Mouse (Mus musculus): ENCODE measurements around the gene Lbx2. TPM values are rescaled to one million over a fixed set of nuclear protein-coding genes. Genes with fewer than 3 reads are reported as not detected.
A peak's percentile ranks its signal among the peaks of the same experiment; 100 is the strongest.

Lbx2 gene
- polyA plus RNA-seq, 1 experiment from 2014 or later = 0.73 TPM

GRCm38 (mm10) chr6:83117165-83117438, 30.9 kb downstream of the Lbx2 start:
- 85% methylated on average over 4 of the region's 4 CpGs for WGBS
- no peak overlapping the region for H3K4me2 ChIP-seq (ENCODE audit: low read depth, low read length)
- no peak for DNase-seq (ENCODE audit: low spot score)
- ATAC-seq (replicated peaks; ENCODE audit: insufficient number of reproducible peaks, low FRiP score, low TSS enrichment, low read depth) = no peak
- H3K36me3 ChIP-seq (replicated peaks; ENCODE audit: control insufficient read depth, insufficient read depth, low read depth, low read length) = no peaks in the 10 kb centered on the region; the same call in 1 of the 2 replicates
- no peak overlapping the region for H3K27ac ChIP-seq (replicated peaks; ENCODE audit: low read depth, low read length)
- no peaks in the 10 kb centered on the region for H3K9me3 ChIP-seq (replicated peaks; ENCODE audit: control insufficient read depth, low read length)
- H3K4me3 ChIP-seq (ENCODE audit: low read depth, low read length) = no peak overlapping the region
- H3K9ac ChIP-seq (replicated peaks; ENCODE audit: low read length) = no peak overlapping the region
- no peaks in the 10 kb centered on the region for H3K27me3 ChIP-seq (ENCODE audit: control insufficient read depth, insufficient read depth, low read length)
- peaks cover 5% of the 10 kb centered on the region for H3K4me1 ChIP-seq (ENCODE audit: control insufficient read depth, insufficient read depth, low read length)

GRCm38 (mm10) chr6:83117616-83118015, 31.4 kb downstream of the Lbx2 start:
- no peaks in the 10 kb centered on the region for H3K27me3 ChIP-seq (ENCODE audit: control insufficient read depth, insufficient read depth, low read length)
- H3K27ac ChIP-seq (replicated peaks; ENCODE audit: low read depth, low read length) = no peak overlapping the region
- WGBS = 88% methylated on average over 13 of the region's 13 CpGs
- no peak overlapping the region for H3K4me3 ChIP-seq (ENCODE audit: low read depth, low read length)
- no peak for DNase-seq (ENCODE audit: low spot score)
- no peaks in the 10 kb centered on the region; the same call in 1 of the 2 replicates for H3K36me3 ChIP-seq (replicated peaks; ENCODE audit: control insufficient read depth, insufficient read depth, low read depth, low read length)
- H3K4me2 ChIP-seq (ENCODE audit: low read depth, low read length) = no peak overlapping the region
- no peaks in the 10 kb centered on the region for H3K9me3 ChIP-seq (replicated peaks; ENCODE audit: control insufficient read depth, low read length)
- peaks cover 5% of the 10 kb centered on the region for H3K4me1 ChIP-seq (ENCODE audit: control insufficient read depth, insufficient read depth, low read length)
- no peak for ATAC-seq (replicated peaks; ENCODE audit: insufficient number of reproducible peaks, low FRiP score, low TSS enrichment, low read depth)
- H3K9ac ChIP-seq (replicated peaks; ENCODE audit: low read length) = no peak overlapping the region

- H3K36me3 ChIP-seq (replicated peaks; ENCODE audit: control insufficient read depth, insufficient read depth, low read depth, low read length) = no peaks in the 10 kb centered on the region; the same call in 1 of the 2 replicates
- no peak overlapping the region for H3K9ac ChIP-seq (replicated peaks; ENCODE audit: low read length)
- 84% methylated on average over 11 of the region's 11 CpGs for WGBS
- peaks cover 8% of the 10 kb centered on the region for H3K4me1 ChIP-seq (ENCODE audit: control insufficient read depth, insufficient read depth, low read length)
- no peaks in the 10 kb centered on the region for H3K9me3 ChIP-seq (replicated peaks; ENCODE audit: control insufficient read depth, low read length)
- H3K27me3 ChIP-seq (ENCODE audit: control insufficient read depth, insufficient read depth, low read length) = no peaks in the 10 kb centered on the region
- DNase-seq (ENCODE audit: low spot score) (no peak), ATAC-seq (replicated peaks; ENCODE audit: insufficient number of reproducible peaks, low FRiP score, low TSS enrichment, low read depth) (no peak)
- no peak overlapping the region for H3K4me2 ChIP-seq (ENCODE audit: low read depth, low read length)
- H3K4me3 ChIP-seq (ENCODE audit: low read depth, low read length) = no peak overlapping the region
- H3K27ac ChIP-seq (replicated peaks; ENCODE audit: low read depth, low read length) = no peak overlapping the region
Measured at GRCm38 (mm10) chr6:83118369-83118768, 32.2 kb downstream of the Lbx2 start.

GRCm38 (mm10) chr6:83118825-83119733, 32.9 kb downstream of the Lbx2 start:
- Histone ChIP-seq H3K27ac (replicated peaks; ENCODE audit: low read depth, low read length) (no peak overlapping the region), H3K4me1 (ENCODE audit: control insufficient read depth, insufficient read depth, low read length) (peaks cover 8% of the 10 kb centered on the region), H3K4me3 (ENCODE audit: low read depth, low read length) (no peak overlapping the region; the same call in 1 of the 2 replicates), H3K9me3 (replicated peaks; ENCODE audit: control insufficient read depth, low read length) (no peaks in the 10 kb centered on the region), H3K9ac (replicated peaks; ENCODE audit: low read length) (no peak overlapping the region), H3K27me3 (ENCODE audit: control insufficient read depth, insufficient read depth, low read length) (no peaks in the 10 kb centered on the region), H3K36me3 (replicated peaks; ENCODE audit: control insufficient read depth, insufficient read depth, low read depth, low read length) (no peaks in the 10 kb centered on the region; the same call in 1 of the 2 replicates), H3K4me2 (ENCODE audit: low read depth, low read length) (peak overlapping the region; percentile 55)
- no peak for DNase-seq (ENCODE audit: low spot score)
- ATAC-seq (replicated peaks; ENCODE audit: insufficient number of reproducible peaks, low FRiP score, low TSS enrichment, low read depth) = no peak
- 86% methylated on average over 14 of the region's 14 CpGs for WGBS

- H3K36me3 ChIP-seq (replicated peaks; ENCODE audit: control insufficient read depth, insufficient read depth, low read depth, low read length) = no peaks in the 10 kb centered on the region; the same call in 1 of the 2 replicates
- no peak overlapping the region for H3K27ac ChIP-seq (replicated peaks; ENCODE audit: low read depth, low read length)
- H3K4me2 ChIP-seq (ENCODE audit: low read depth, low read length) = peak overlapping the region; percentile 55
- H3K4me1 ChIP-seq (ENCODE audit: control insufficient read depth, insufficient read depth, low read length) = peaks cover 8% of the 10 kb centered on the region
- no peak for ATAC-seq (replicated peaks; ENCODE audit: insufficient number of reproducible peaks, low FRiP score, low TSS enrichment, low read depth)
- peak overlapping the region; percentile 73; the same call in 1 of the 2 replicates for H3K9ac ChIP-seq (replicated peaks; ENCODE audit: low read length)
- no peaks in the 10 kb centered on the region for H3K27me3 ChIP-seq (ENCODE audit: control insufficient read depth, insufficient read depth, low read length)
- no peak for DNase-seq (ENCODE audit: low spot score)
- H3K9me3 ChIP-seq (replicated peaks; ENCODE audit: control insufficient read depth, low read length) = no peaks in the 10 kb centered on the region
- 74% methylated on average over 7 of the region's 7 CpGs for WGBS
- H3K4me3 ChIP-seq (ENCODE audit: low read depth, low read length) = no peak overlapping the region; the same call in 1 of the 2 replicates
Measured at GRCm38 (mm10) chr6:83119734-83120051, 33.5 kb downstream of the Lbx2 start.

- Histone ChIP-seq H3K27ac (replicated peaks; ENCODE audit: low read depth, low read length) (peak within 1 kb of the TSS; percentile 99), H3K4me1 (ENCODE audit: control insufficient read depth, insufficient read depth, low read length) (peaks cover 8% of the 10 kb centered on the region)
Measured at GRCm38 (mm10) chr6:83120930-83121862, 35.0 kb downstream of the Lbx2 start, which contains the start of gene Wbp1. Gene Wbp1, minus strand, starts transcription at chr6:83121559.

GRCm38 (mm10) chr6:83121863-83122710, 35.9 kb downstream of the Lbx2 start:
- peak overlapping the region; percentile 98 for H3K9ac ChIP-seq (replicated peaks; ENCODE audit: low read length)
- peak; percentile 40 for DNase-seq (ENCODE audit: low spot score)

More at GRCm38 (mm10) chr6:83120930-83121862, 35.0 kb downstream of the Lbx2 start, which contains the start of gene Wbp1:
- under 1% methylated on average over 38 of the region's 38 CpGs for WGBS
- peak; percentile 95 for ATAC-seq (replicated peaks; ENCODE audit: insufficient number of reproducible peaks, low FRiP score, low TSS enrichment, low read depth)
- DNase-seq (ENCODE audit: low spot score) = peak; percentile 97
- H3K4me2 ChIP-seq (ENCODE audit: low read depth, low read length) = peak within 1 kb of the TSS; percentile 97
- no peaks in the 10 kb centered on the region; the same call in 1 of the 2 replicates for H3K36me3 ChIP-seq (replicated peaks; ENCODE audit: control insufficient read depth, insufficient read depth, low read depth, low read length)
- no peaks in the 10 kb centered on the region for H3K27me3 ChIP-seq (ENCODE audit: control insufficient read depth, insufficient read depth, low read length)
- H3K9me3 ChIP-seq (replicated peaks; ENCODE audit: control insufficient read depth, low read length) = no peaks in the 10 kb centered on the region
- H3K4me3 ChIP-seq (ENCODE audit: low read depth, low read length) = peak within 1 kb of the TSS; percentile 54
- H3K9ac ChIP-seq (replicated peaks; ENCODE audit: low read length) = peak within 1 kb of the TSS; percentile 98

More at GRCm38 (mm10) chr6:83121863-83122710, 35.9 kb downstream of the Lbx2 start:
- Histone ChIP-seq H3K4me2 (ENCODE audit: low read depth, low read length) (peak overlapping the region; percentile 97), H3K4me1 (ENCODE audit: control insufficient read depth, insufficient read depth, low read length) (peaks cover 8% of the 10 kb centered on the region), H3K27me3 (ENCODE audit: control insufficient read depth, insufficient read depth, low read length) (no peaks in the 10 kb centered on the region), H3K9me3 (replicated peaks; ENCODE audit: control insufficient read depth, low read length) (no peaks in the 10 kb centered on the region), H3K4me3 (ENCODE audit: low read depth, low read length) (peak overlapping the region; percentile 54), H3K27ac (replicated peaks; ENCODE audit: low read depth, low read length) (peak overlapping the region; percentile 99), H3K36me3 (replicated peaks; ENCODE audit: control insufficient read depth, insufficient read depth, low read depth, low read length) (no peaks in the 10 kb centered on the region; the same call in 1 of the 2 replicates)
- peak; percentile 2 for ATAC-seq (replicated peaks; ENCODE audit: insufficient number of reproducible peaks, low FRiP score, low TSS enrichment, low read depth)
- 1% methylated on average over 35 of the region's 52 CpGs for WGBS
